Mouse (Mus musculus): ENCODE measurements around the gene Osbpl9. TPM values are rescaled to one million over a fixed set of nuclear protein-coding genes. Genes with fewer than 3 reads are reported as not detected.

Gene Osbpl9
- polyA plus RNA-seq, 1 experiment from 2014 or later, result 53.5 TPM

- H3K27ac ChIP-seq (ENCODE audit: low read length), result no peak overlapping the region
- peaks cover 4% of the 10 kb centered on the region; the same call in 1 of the 2 replicates for H3K4me1 ChIP-seq (ENCODE audit: control insufficient read depth, insufficient read depth, low read length)
- H3K4me2 ChIP-seq (ENCODE audit: low read depth, low read length), result no peak overlapping the region
- H3K27me3 ChIP-seq (replicated peaks; ENCODE audit: control insufficient read depth, insufficient read depth, low read length), result no peaks in the 10 kb centered on the region
- WGBS, result 85% methylated on average over 5 of the region's 5 CpGs
- H3K9me3 ChIP-seq (ENCODE audit: control insufficient read depth, low read length), result no peaks in the 10 kb centered on the region
- H3K4me3 ChIP-seq (ENCODE audit: low read length), result no peak overlapping the region
- ATAC-seq, result no peak
- no peak overlapping the region for H3K9ac ChIP-seq (ENCODE audit: low read depth, low read length)
- H3K36me3 ChIP-seq (ENCODE audit: control insufficient read depth, insufficient read depth, low read length), result no peaks in the 10 kb centered on the region
These were observed 99.5 kb downstream of the Osbpl9 start for GRCm38 (mm10) chr4:109102574-109102973.

- H3K36me3 ChIP-seq (ENCODE audit: control insufficient read depth, insufficient read depth, low read length), result 0 out of 2 replicates have a peak, but pooled peaks cover 2% of the 10 kb centered on the region
- WGBS, result 92% methylated on average over 3 of the region's 3 CpGs
- no peak overlapping the region for H3K4me2 ChIP-seq (ENCODE audit: low read depth, low read length)
- no peak overlapping the region for H3K27ac ChIP-seq (ENCODE audit: low read length)
- no peak for ATAC-seq
- no peak overlapping the region for H3K9ac ChIP-seq (ENCODE audit: low read depth, low read length)
- H3K27me3 ChIP-seq (replicated peaks; ENCODE audit: control insufficient read depth, insufficient read depth, low read length), result no peaks in the 10 kb centered on the region
- no peak overlapping the region for H3K4me3 ChIP-seq (ENCODE audit: low read length)
- peaks cover 7% of the 10 kb centered on the region; the same call in 1 of the 2 replicates for H3K4me1 ChIP-seq (ENCODE audit: control insufficient read depth, insufficient read depth, low read length)
- H3K9me3 ChIP-seq (ENCODE audit: control insufficient read depth, low read length), result no peaks in the 10 kb centered on the region
These were observed 103.2 kb downstream of the Osbpl9 start for GRCm38 (mm10) chr4:109098861-109099260.

- Histone ChIP-seq H3K27me3 (replicated peaks; ENCODE audit: control insufficient read depth, insufficient read depth, low read length) (no peaks in the 10 kb centered on the region), H3K36me3 (ENCODE audit: control insufficient read depth, insufficient read depth, low read length) (0 out of 2 replicates have a peak, but pooled peaks cover 2% of the 10 kb centered on the region), H3K4me2 (ENCODE audit: low read depth, low read length) (no peak overlapping the region), H3K9ac (ENCODE audit: low read depth, low read length) (no peak overlapping the region), H3K9me3 (ENCODE audit: control insufficient read depth, low read length) (no peaks in the 10 kb centered on the region), H3K27ac (ENCODE audit: low read length) (no peak overlapping the region), H3K4me3 (ENCODE audit: low read length) (no peak overlapping the region), H3K4me1 (ENCODE audit: control insufficient read depth, insufficient read depth, low read length) (peaks cover 3% of the 10 kb centered on the region; the same call in 1 of the 2 replicates)
- 52% methylated on average over 2 of the region's 2 CpGs for WGBS
- no peak for ATAC-seq
These were observed 107.8 kb downstream of the Osbpl9 start for GRCm38 (mm10) chr4:109094269-109094668.

- WGBS, result 87% methylated on average over 5 of the region's 5 CpGs
- no peak overlapping the region for H3K4me2 ChIP-seq (ENCODE audit: low read depth, low read length)
- H3K4me3 ChIP-seq (ENCODE audit: low read length), result no peak overlapping the region
These were observed 109.7 kb downstream of the Osbpl9 start for GRCm38 (mm10) chr4:109092344-109092743.

GRCm38 (mm10) chr4:109091241-109091777 is 110.8 kb downstream of the Osbpl9 start:
- Histone ChIP-seq H3K4me3 (ENCODE audit: low read length) (no peak overlapping the region), H3K9ac (ENCODE audit: low read depth, low read length) (no peak overlapping the region), H3K4me2 (ENCODE audit: low read depth, low read length) (no peak overlapping the region), H3K27ac (ENCODE audit: low read length) (no peak overlapping the region), H3K9me3 (ENCODE audit: control insufficient read depth, low read length) (no peaks in the 10 kb centered on the region), H3K4me1 (ENCODE audit: control insufficient read depth, insufficient read depth, low read length) (peaks cover 3% of the 10 kb centered on the region; the same call in 1 of the 2 replicates), H3K27me3 (replicated peaks; ENCODE audit: control insufficient read depth, insufficient read depth, low read length) (no peaks in the 10 kb centered on the region), H3K36me3 (ENCODE audit: control insufficient read depth, insufficient read depth, low read length) (no peaks in the 10 kb centered on the region)
- WGBS, result 82% methylated on average over 8 of the region's 8 CpGs
- no peak for ATAC-seq

More at GRCm38 (mm10) chr4:109092344-109092743, 109.7 kb downstream of the Osbpl9 start:
- Histone ChIP-seq H3K4me1 (ENCODE audit: control insufficient read depth, insufficient read depth, low read length) (peaks cover 3% of the 10 kb centered on the region; the same call in 1 of the 2 replicates), H3K27ac (ENCODE audit: low read length) (no peak overlapping the region), H3K36me3 (ENCODE audit: control insufficient read depth, insufficient read depth, low read length) (0 out of 2 replicates have a peak, but pooled peaks cover 2% of the 10 kb centered on the region), H3K9me3 (ENCODE audit: control insufficient read depth, low read length) (no peaks in the 10 kb centered on the region), H3K27me3 (replicated peaks; ENCODE audit: control insufficient read depth, insufficient read depth, low read length) (no peaks in the 10 kb centered on the region), H3K9ac (ENCODE audit: low read depth, low read length) (no peak overlapping the region)
- ATAC-seq, result no peak

DNA sequence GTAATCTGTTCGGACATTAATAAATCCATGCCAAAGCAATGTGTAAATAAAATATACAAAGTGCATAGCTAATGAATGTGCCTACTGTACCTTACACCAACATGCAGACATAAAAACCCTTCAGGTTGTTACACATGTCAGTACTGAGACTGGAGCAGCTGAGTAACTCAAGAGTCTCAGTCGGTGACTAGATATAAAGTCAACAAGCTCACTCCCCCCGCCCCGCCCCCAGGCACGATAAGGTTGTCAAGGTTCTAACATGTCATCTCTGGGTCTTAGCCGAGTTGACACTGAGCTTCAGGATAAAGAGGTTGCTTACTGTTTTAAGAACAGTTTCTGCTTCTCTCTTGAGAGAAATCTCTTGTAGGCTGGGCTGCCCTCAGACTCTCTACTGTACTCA is 112.1 kb downstream of the Osbpl9 start:
- no peaks in the 10 kb centered on the region for H3K9me3 ChIP-seq (ENCODE audit: control insufficient read depth, low read length)
- H3K4me2 ChIP-seq (ENCODE audit: low read depth, low read length), result no peak overlapping the region
- H3K4me1 ChIP-seq (ENCODE audit: control insufficient read depth, insufficient read depth, low read length), result peaks cover 3% of the 10 kb centered on the region; the same call in 1 of the 2 replicates
- no peak overlapping the region for H3K9ac ChIP-seq (ENCODE audit: low read depth, low read length)
- H3K36me3 ChIP-seq (ENCODE audit: control insufficient read depth, insufficient read depth, low read length), result 0 out of 2 replicates have a peak, but pooled peaks cover 2% of the 10 kb centered on the region
- no peak overlapping the region for H3K27ac ChIP-seq (ENCODE audit: low read length)
- no peak overlapping the region for H3K4me3 ChIP-seq (ENCODE audit: low read length)
- 35% methylated on average over 6 of the region's 6 CpGs for WGBS
- no peaks in the 10 kb centered on the region for H3K27me3 ChIP-seq (replicated peaks; ENCODE audit: control insufficient read depth, insufficient read depth, low read length)
- 0 out of 2 replicates have a peak, but pooled peaks have one; percentile 40 for ATAC-seq

DNA sequence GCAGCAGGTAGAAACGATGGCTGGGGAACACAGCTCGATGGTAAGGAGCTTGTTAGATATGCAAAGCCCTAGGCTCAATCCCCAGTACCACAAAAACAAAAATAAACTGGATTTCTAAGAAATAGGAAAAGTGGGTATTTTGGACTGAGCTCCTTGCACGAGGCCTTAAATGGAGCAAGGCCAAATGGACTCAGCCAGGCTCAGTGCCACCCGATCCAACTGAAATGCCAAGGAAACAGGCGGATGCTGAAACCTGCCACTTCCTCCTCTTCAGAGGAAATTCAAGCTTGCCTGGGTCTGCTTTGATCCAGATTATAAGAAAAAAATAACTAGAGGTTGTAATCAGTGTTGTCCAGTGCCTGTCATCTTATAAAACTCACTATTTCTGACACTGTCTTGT is 112.9 kb downstream of the Osbpl9 start:
- Histone ChIP-seq H3K4me2 (ENCODE audit: low read depth, low read length) (no peak overlapping the region), H3K27me3 (replicated peaks; ENCODE audit: control insufficient read depth, insufficient read depth, low read length) (no peaks in the 10 kb centered on the region), H3K4me1 (ENCODE audit: control insufficient read depth, insufficient read depth, low read length) (no peaks in the 10 kb centered on the region), H3K9me3 (ENCODE audit: control insufficient read depth, low read length) (no peaks in the 10 kb centered on the region), H3K27ac (ENCODE audit: low read length) (no peak overlapping the region), H3K4me3 (ENCODE audit: low read length) (no peak overlapping the region), H3K36me3 (ENCODE audit: control insufficient read depth, insufficient read depth, low read length) (0 out of 2 replicates have a peak, but pooled peaks cover 2% of the 10 kb centered on the region), H3K9ac (ENCODE audit: low read depth, low read length) (no peak overlapping the region)
- ATAC-seq, result no peak
- 94% methylated on average over 5 of the region's 5 CpGs for WGBS

DNA sequence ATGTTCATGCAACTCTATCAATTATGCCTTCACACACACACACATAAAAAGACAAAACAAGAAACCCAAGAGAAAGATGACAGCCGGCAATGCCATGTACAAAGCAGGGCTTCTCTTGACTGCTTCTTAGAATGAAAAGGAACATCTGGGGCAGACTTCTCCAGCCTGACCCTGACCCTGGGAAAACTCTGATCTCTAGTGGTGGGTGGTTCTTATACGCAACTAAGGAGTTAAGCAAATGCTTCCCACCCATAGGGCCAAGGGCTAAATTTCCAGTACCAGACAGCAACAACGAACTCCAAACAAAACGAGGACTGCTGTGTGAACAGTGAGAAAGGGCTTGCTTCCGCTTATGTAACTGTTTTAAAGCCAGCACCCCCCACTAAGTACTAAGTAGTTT is 122.0 kb downstream of the Osbpl9 start:
- H3K27ac ChIP-seq (ENCODE audit: low read length), result no peak overlapping the region; the same call in 1 of the 2 replicates
- no peak overlapping the region for H3K4me2 ChIP-seq (ENCODE audit: low read depth, low read length)
- no peak overlapping the region for H3K9ac ChIP-seq (ENCODE audit: low read depth, low read length)
- no peak for ATAC-seq
- no peaks in the 10 kb centered on the region for H3K9me3 ChIP-seq (ENCODE audit: control insufficient read depth, low read length)
- H3K4me1 ChIP-seq (ENCODE audit: control insufficient read depth, insufficient read depth, low read length), result no peaks in the 10 kb centered on the region
- no peak overlapping the region for H3K4me3 ChIP-seq (ENCODE audit: low read length)
- 59% methylated on average over 5 of the region's 5 CpGs for WGBS
- no peaks in the 10 kb centered on the region for H3K27me3 ChIP-seq (replicated peaks; ENCODE audit: control insufficient read depth, insufficient read depth, low read length)
- no peaks in the 10 kb centered on the region; the same call in 1 of the 2 replicates for H3K36me3 ChIP-seq (ENCODE audit: control insufficient read depth, insufficient read depth, low read length)

DNA sequence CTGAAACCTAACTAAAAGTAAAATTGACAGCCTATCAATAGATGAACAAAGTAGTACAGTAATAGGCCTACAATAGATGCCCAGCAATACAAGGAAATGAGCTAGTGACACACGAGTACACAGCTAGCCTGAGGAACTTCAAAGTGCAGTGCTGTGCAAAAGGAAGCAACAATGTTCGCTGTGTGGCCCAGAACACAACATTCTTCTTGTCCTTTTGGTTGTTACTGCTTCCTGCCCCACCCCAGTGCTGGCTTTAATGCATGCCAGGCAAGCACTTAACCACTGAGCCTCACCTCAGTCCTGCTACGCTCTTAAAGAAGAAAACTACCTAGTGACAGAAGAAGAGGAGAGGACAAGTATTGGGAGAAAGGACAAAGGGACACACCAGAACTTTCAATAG is 122.4 kb downstream of the Osbpl9 start:
- H3K4me1 ChIP-seq (ENCODE audit: control insufficient read depth, insufficient read depth, low read length), result no peaks in the 10 kb centered on the region
- no peak overlapping the region for H3K4me2 ChIP-seq (ENCODE audit: low read depth, low read length)
- WGBS, result 68% methylated on average over 3 of the region's 3 CpGs
- no peaks in the 10 kb centered on the region for H3K27me3 ChIP-seq (replicated peaks; ENCODE audit: control insufficient read depth, insufficient read depth, low read length)
- no peaks in the 10 kb centered on the region for H3K9me3 ChIP-seq (ENCODE audit: control insufficient read depth, low read length)
- H3K4me3 ChIP-seq (ENCODE audit: low read length), result no peak overlapping the region
- no peak overlapping the region; the same call in 1 of the 2 replicates for H3K27ac ChIP-seq (ENCODE audit: low read length)
- ATAC-seq, result no peak
- H3K36me3 ChIP-seq (ENCODE audit: control insufficient read depth, insufficient read depth, low read length), result no peaks in the 10 kb centered on the region; the same call in 1 of the 2 replicates
- H3K9ac ChIP-seq (ENCODE audit: low read depth, low read length), result no peak overlapping the region
